In the genomic region with DNA sequence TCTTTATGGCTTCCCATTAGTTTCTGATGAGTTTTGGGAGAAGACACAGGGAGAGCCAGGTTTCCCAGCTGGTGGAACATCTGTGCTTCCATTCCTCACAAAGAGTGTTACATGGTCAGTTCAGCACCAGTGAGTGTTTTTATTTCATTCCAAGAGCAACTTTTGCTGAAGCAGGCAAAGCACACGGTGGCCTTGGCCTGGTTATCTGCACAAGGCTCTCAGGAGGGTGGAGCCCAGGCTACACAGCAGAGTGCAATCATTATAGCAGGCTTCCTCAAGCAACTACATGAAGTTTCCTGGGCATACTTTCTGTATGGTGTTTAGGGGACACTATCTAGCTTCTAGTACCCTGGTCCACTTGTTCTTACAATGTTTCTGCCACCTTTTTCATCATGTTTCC, we compare ENCODE assay signal across 14 mouse cellular contexts.
DNase-seq lines count a peak whose midpoint lies in the region; TF ChIP-seq lines count a peak whose summit lies in the region.
"Had no signal": no experiment of that assay in that cellular context is flagged by ENCODE, and none has a peak within 500 bp of the region (broad histone marks: within the 10 kb centered on the region; RNA-seq: fewer than 3 reads in every experiment).

No protein-coding gene starts in this region.

- WGBS in heart, adult 2 months, result 11% methylated on average over 1 of the region's 1 CpGs
- 66% methylated on average over 1 of the region's 1 CpGs for WGBS in thymus, adult 2 months

- H3K79me2 ChIP-seq in heart, adult 2 months (replicated peaks; ENCODE audit: control insufficient read depth, insufficient read depth, low read length), result no peaks in the 10 kb centered on the region

- no peak overlapping the region for H3K4me3 ChIP-seq in heart, adult 2 months
- no peak overlapping the region for H3K4me3 ChIP-seq in thymus, adult 2 months (ENCODE audit: control insufficient read depth, insufficient read depth, low read length)
- H3K4me3 ChIP-seq: embryonic facial prominence, embryonic 12.5 days; forebrain, embryonic 15.5 days; heart, embryonic 12.5 days; hindbrain, embryonic 15.5 days had no signal

- H3K4me1 ChIP-seq in heart, adult 2 months (ENCODE audit: control insufficient read depth, insufficient read depth, low read length), result no peaks in the 10 kb centered on the region
- H3K4me1 ChIP-seq in thymus, adult 2 months (replicated peaks; ENCODE audit: control insufficient read depth, insufficient read depth, low read length), result no peaks in the 10 kb centered on the region
- H3K4me1 ChIP-seq: embryonic facial prominence, embryonic 12.5 days; forebrain, embryonic 15.5 days; heart, embryonic 12.5 days; hindbrain, embryonic 15.5 days had no signal

- DNase-seq in heart, postnatal 10 days, result peak; percentile 1 to 2
- no peak for DNase-seq in heart, adult 2 months
- DNase-seq in adrenal gland, adult 8-10 months, result peak; percentile 30
- DNase-seq in adrenal gland, postnatal 14 days, result peak; percentile 18
- DNase-seq in left cerebral cortex, adult 18-20 months (ENCODE audit: low spot score in 2 of 2), result no peak
- no peak for DNase-seq in thymus, adult 2 months
- DNase-seq: cerebellum, adult 11 months; cerebellum, adult 8-10 months; cerebellum, postnatal 25 days; heart, postnatal 36 days had no signal

- no peak for TF ChIP-seq EP300 in heart, adult 2 months (IDR thresholded peaks at IDR 0.05; ENCODE audit: insufficient read depth, low read depth, low read length)

- H3K9ac ChIP-seq in heart, adult 2 months (ENCODE audit: low read depth, low read length), result no peak overlapping the region
- H3K9ac ChIP-seq: embryonic facial prominence, embryonic 12.5 days; forebrain, embryonic 15.5 days; heart, embryonic 12.5 days; hindbrain, embryonic 15.5 days had no signal

- intact Hi-C loops in heart, postnatal 10 days (cut with DNase I), result no loop called here
- intact Hi-C loops in heart, adult 2 months (cut with DNase I), result no loop called here

- TF ChIP-seq CTCF in heart, adult 2 months (IDR thresholded peaks at IDR 0.05), result no peak
- no peak for TF ChIP-seq CTCF in thymus, adult 2 months (IDR thresholded peaks at IDR 0.05; ENCODE audit: borderline replicate concordance, control insufficient read depth, extremely low read depth, insufficient read depth, low read length, poor library complexity)

- TF ChIP-seq POLR2A in heart, adult 2 months (IDR thresholded peaks at IDR 0.05; ENCODE audit: insufficient read depth, low read depth, low read length), result no peak
- no peak for TF ChIP-seq POLR2A in thymus, adult 2 months (IDR thresholded peaks at IDR 0.05; ENCODE audit: control insufficient read depth, extremely low read depth, insufficient read depth, low read length, poor library complexity)

- no peaks in the 10 kb centered on the region for H3K36me3 ChIP-seq in heart, adult 2 months (ENCODE audit: control insufficient read depth, insufficient read depth, low read length)
- H3K36me3 ChIP-seq in thymus, adult 2 months (ENCODE audit: control insufficient read depth, insufficient read depth, low read length), result no peaks in the 10 kb centered on the region
- H3K36me3 ChIP-seq: embryonic facial prominence, embryonic 12.5 days; forebrain, embryonic 15.5 days; heart, embryonic 12.5 days; hindbrain, embryonic 15.5 days had no signal

- H3K27me3 ChIP-seq in heart, adult 2 months (ENCODE audit: control insufficient read depth, insufficient read depth, low read length), result no peaks in the 10 kb centered on the region
- H3K27me3 ChIP-seq in thymus, adult 2 months (ENCODE audit: control insufficient read depth, insufficient read depth, low read length), result no peaks in the 10 kb centered on the region
- H3K27me3 ChIP-seq: embryonic facial prominence, embryonic 12.5 days; forebrain, embryonic 15.5 days; heart, embryonic 12.5 days; hindbrain, embryonic 15.5 days had no signal

- no peak overlapping the region for H3K27ac ChIP-seq in heart, adult 2 months
- H3K27ac ChIP-seq in thymus, adult 2 months (ENCODE audit: control insufficient read depth, insufficient read depth, low read length), result no peak overlapping the region
- H3K27ac ChIP-seq: embryonic facial prominence, embryonic 12.5 days; forebrain, embryonic 15.5 days; hindbrain, embryonic 15.5 days had no signal

Comparison
In these comparisons a context has a peak if more than half of its experiments do, and no peak if none do; other contexts are left out.
1. DNase-seq: peak in heart, postnatal 10 days (2 of 2), adrenal gland, adult 8-10 months (single experiment) and adrenal gland, postnatal 14 days (single experiment); none in heart, adult 2 months (0 of 2), left cerebral cortex, adult 18-20 months (0 of 2) and thymus, adult 2 months (single experiment).